8 mouse cellular contexts compared by ENCODE assay signal in genomic region chr7:79715187-79715981, GRCm38 (mm10). TPM values are rescaled to one million over a fixed set of nuclear protein-coding genes. Genes with fewer than 3 reads are reported as not detected.
DNase-seq lines count a peak whose midpoint lies in the region; ATAC-seq lines count a peak whose summit lies in the region.

Kif7 (minus strand) TSS chr7:79715720.

- no peaks in the 10 kb centered on the region for H3K9me3 ChIP-seq in embryonic facial prominence, embryonic 12.5 days
- H3K9me3 ChIP-seq in heart, embryonic 13.5 days = no peaks in the 10 kb centered on the region
- no peaks in the 10 kb centered on the region for H3K9me3 ChIP-seq in kidney, embryonic 16.5 days (ENCODE audit: low read length)

- 0 out of 2 replicates have a peak within 1 kb of the TSS, but pooled peaks have one; percentile 41 for H3K27ac ChIP-seq in embryonic facial prominence, embryonic 12.5 days
- no peak within 1 kb of the TSS for H3K27ac ChIP-seq in heart, embryonic 13.5 days (replicated peaks)
- 0 out of 2 replicates have a peak within 1 kb of the TSS, but pooled peaks have one; percentile 6 for H3K27ac ChIP-seq in kidney, embryonic 16.5 days (ENCODE audit: low read length)

- peaks cover 20% of the 10 kb centered on the region for H3K27me3 ChIP-seq in embryonic facial prominence, embryonic 12.5 days
- H3K27me3 ChIP-seq in heart, embryonic 13.5 days (replicated peaks) = peaks cover 37% of the 10 kb centered on the region
- H3K27me3 ChIP-seq in kidney, embryonic 16.5 days (ENCODE audit: insufficient read depth, low read length) = peaks cover 12% of the 10 kb centered on the region; the same call in 1 of the 2 replicates

- DNase-seq in T-cell, adult 2 months (ENCODE audit: low spot score) = peak; percentile 64
- peak; percentile 93 for DNase-seq in lung, postnatal 10 days
- DNase-seq in ovary, postnatal 36 days (ENCODE audit: low spot score) = peak; percentile 88
- DNase-seq in urinary bladder, postnatal 4 days (ENCODE audit: low spot score in 2 of 2) = peak; percentile 88

- peak within 1 kb of the TSS; percentile 80 for H3K4me2 ChIP-seq in embryonic facial prominence, embryonic 12.5 days (replicated peaks)
- H3K4me2 ChIP-seq in heart, embryonic 13.5 days = peak within 1 kb of the TSS; percentile 80
- peak within 1 kb of the TSS; percentile 86 for H3K4me2 ChIP-seq in kidney, embryonic 16.5 days (replicated peaks; ENCODE audit: low read depth, low read length)

- H3K4me3 ChIP-seq in embryonic facial prominence, embryonic 12.5 days = peak within 1 kb of the TSS; percentile 80
- peak within 1 kb of the TSS; percentile 79 for H3K4me3 ChIP-seq in heart, embryonic 13.5 days
- H3K4me3 ChIP-seq in kidney, embryonic 16.5 days (ENCODE audit: low read length) = peak within 1 kb of the TSS; percentile 83

- H3K36me3 ChIP-seq in embryonic facial prominence, embryonic 12.5 days = peaks cover 4% of the 10 kb centered on the region; the same call in 1 of the 2 replicates
- H3K36me3 ChIP-seq in heart, embryonic 13.5 days = no peaks in the 10 kb centered on the region
- H3K36me3 ChIP-seq in kidney, embryonic 16.5 days (ENCODE audit: insufficient read depth, low read length) = no peaks in the 10 kb centered on the region

- peak within 1 kb of the TSS; percentile 77 for H3K9ac ChIP-seq in embryonic facial prominence, embryonic 12.5 days
- H3K9ac ChIP-seq in heart, embryonic 13.5 days = peak within 1 kb of the TSS; percentile 86
- H3K9ac ChIP-seq in kidney, embryonic 16.5 days (replicated peaks; ENCODE audit: low read length) = peak within 1 kb of the TSS; percentile 81

- under 1% methylated on average over 49 of the region's 55 CpGs for WGBS in embryonic facial prominence, embryonic 12.5 days
- WGBS in heart, embryonic 13.5 days = 1% methylated on average over 47 of the region's 55 CpGs
- WGBS in kidney, embryonic 16.5 days = under 1% methylated on average over 52 of the region's 55 CpGs

- ATAC-seq in CD4-positive, CD25-positive, alpha-beta regulatory T cell, adult 4 months = peak; percentile 76
- ATAC-seq in embryonic facial prominence, embryonic 12.5 days (ENCODE audit: insufficient number of reproducible peaks, insufficient read depth, low FRiP score, low TSS enrichment) = peak; percentile 91
- ATAC-seq in heart, embryonic 13.5 days (ENCODE audit: extremely low read depth, insufficient number of reproducible peaks, low FRiP score, low TSS enrichment) = peak; percentile 69; the same call in 1 of the 2 replicates
- peak; percentile 95 for ATAC-seq in kidney, embryonic 16.5 days (ENCODE audit: low FRiP score, low TSS enrichment)

- peaks cover 15% of the 10 kb centered on the region; the same call in 1 of the 2 replicates for H3K4me1 ChIP-seq in embryonic facial prominence, embryonic 12.5 days
- H3K4me1 ChIP-seq in heart, embryonic 13.5 days = peaks cover 17% of the 10 kb centered on the region
- peaks cover 10% of the 10 kb centered on the region for H3K4me1 ChIP-seq in kidney, embryonic 16.5 days (ENCODE audit: insufficient read depth, low read length)

RNA-seq across cellular contexts. Expression of gene Kif7, which starts in this region (rescaled TPM):
- polyA plus RNA-seq in CD4-positive, CD25-positive, alpha-beta regulatory T cell, adult 4 months (2017; shearing (Covaris generic)) = under 1 TPM in 1 of 2 experiments, not detected in 1; 0.58 TPM
- 11.5 and 11.7 TPM in 2 replicates for polyA plus RNA-seq in embryonic facial prominence, embryonic 12.5 days (2016; fragmentation: Nextera tagmentation; extraction: Ambion mirVana)
- 1.7 and 2.4 TPM in 2 replicates for polyA plus RNA-seq in heart, embryonic 13.5 days (2015; fragmentation: Nextera tagmentation; extraction: Ambion mirVana)
- 4.4 TPM in 2 replicates for polyA plus RNA-seq in kidney, embryonic 16.5 days (2015; fragmentation: Nextera tagmentation; extraction: Ambion mirVana)

Comparison
In these comparisons a context has a peak if more than half of its experiments do, and no peak if none do; other contexts are left out.
1. Peak in ATAC-seq in CD4-positive, CD25-positive, alpha-beta regulatory T cell, adult 4 months; RNA of the gene not detected or under 1 TPM.